Mouse (Mus musculus): Measurements from ENCODE around the gene Gpr87. TPM values are rescaled to one million over a fixed set of nuclear protein-coding genes. Genes with fewer than 3 reads are reported as not detected.

Gpr87 gene
- total and polyA plus RNA-seq, 3 experiments = not detected

DNA sequence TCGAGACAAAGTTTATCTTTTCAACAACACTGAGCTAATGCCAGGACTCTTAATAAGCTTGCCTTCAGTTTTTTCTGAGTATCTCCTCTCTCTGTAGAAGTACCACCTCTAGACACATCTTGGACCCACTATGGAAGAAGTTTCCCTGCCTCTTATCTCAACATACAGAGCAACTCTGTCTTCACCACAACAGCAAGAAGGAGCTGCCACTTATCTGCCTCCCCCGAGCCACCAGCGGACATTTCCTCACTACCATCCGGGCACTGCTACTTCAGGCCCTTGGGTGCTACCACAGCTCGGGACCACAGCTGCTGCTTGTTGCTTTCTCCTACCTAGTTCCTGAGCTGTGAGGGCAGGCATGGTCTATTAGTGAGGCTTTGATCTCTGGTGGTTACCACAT is 61.7 kb downstream of the Gpr87 start:
- TF ChIP-seq EP300 (IDR thresholded peaks at IDR 0.05; ENCODE audit: insufficient read depth, low read depth, low read length) (no peak), CTCF (IDR thresholded peaks at IDR 0.05) (no peak), POLR2A (IDR thresholded peaks at IDR 0.05; ENCODE audit: insufficient read depth, low read depth, low read length) (no peak)
- no peak for DNase-seq
- Histone ChIP-seq H3K79me2 (replicated peaks; ENCODE audit: control insufficient read depth, insufficient read depth, low read length) (no peaks in the 10 kb centered on the region), H3K27me3 (ENCODE audit: control insufficient read depth, insufficient read depth, low read length) (no peaks in the 10 kb centered on the region), H3K36me3 (ENCODE audit: control insufficient read depth, insufficient read depth, low read length) (no peaks in the 10 kb centered on the region), H3K4me3 (no peak overlapping the region), H3K4me1 (ENCODE audit: control insufficient read depth, insufficient read depth, low read length) (peaks cover 2% of the 10 kb centered on the region; the same call in 1 of the 2 replicates), H3K27ac (no peak overlapping the region), H3K9ac (ENCODE audit: low read depth, low read length) (no peak overlapping the region)
- intact Hi-C loops (cut with DNase I) = no loop called here
- 55% methylated on average over 5 of the region's 5 CpGs for WGBS

DNA sequence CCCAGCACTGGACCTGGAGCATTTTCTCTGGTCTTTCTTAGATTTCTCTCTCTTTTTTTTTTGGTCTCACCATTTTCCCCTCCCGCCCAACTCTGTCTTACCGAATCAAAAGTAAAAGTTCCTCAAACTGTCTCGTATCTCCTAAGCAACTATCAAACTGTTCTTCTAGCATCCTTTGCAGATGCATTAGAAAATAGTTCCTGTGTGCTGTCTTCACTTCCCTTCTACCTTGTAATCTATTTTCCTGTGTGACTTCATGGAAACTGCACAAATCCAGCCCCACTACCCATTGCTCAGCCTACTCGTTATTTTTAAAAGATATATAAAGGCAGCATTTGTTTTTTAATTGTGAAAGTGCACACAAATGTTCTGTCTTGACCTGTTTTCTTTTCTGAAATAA is 62.9 kb downstream of the Gpr87 start:
- no peak for DNase-seq
- 51% methylated on average over 4 of the region's 4 CpGs for WGBS
- H3K36me3 ChIP-seq (ENCODE audit: control insufficient read depth, insufficient read depth, low read length) = no peaks in the 10 kb centered on the region
- no peak overlapping the region for H3K4me3 ChIP-seq
- intact Hi-C loops (cut with DNase I) = no loop called here
- no peak for TF ChIP-seq POLR2A (IDR thresholded peaks at IDR 0.05; ENCODE audit: insufficient read depth, low read depth, low read length)
- TF ChIP-seq CTCF (IDR thresholded peaks at IDR 0.05) = no peak
- TF ChIP-seq EP300 (IDR thresholded peaks at IDR 0.05; ENCODE audit: insufficient read depth, low read depth, low read length) = no peak
- peaks cover 2% of the 10 kb centered on the region; the same call in 1 of the 2 replicates for H3K4me1 ChIP-seq (ENCODE audit: control insufficient read depth, insufficient read depth, low read length)
- no peak overlapping the region for H3K9ac ChIP-seq (ENCODE audit: low read depth, low read length)
- H3K27me3 ChIP-seq (ENCODE audit: control insufficient read depth, insufficient read depth, low read length) = no peaks in the 10 kb centered on the region
- H3K27ac ChIP-seq = peak overlapping the region; percentile 7; the same call in 1 of the 2 replicates
- H3K79me2 ChIP-seq (replicated peaks; ENCODE audit: control insufficient read depth, insufficient read depth, low read length) = no peaks in the 10 kb centered on the region

DNA sequence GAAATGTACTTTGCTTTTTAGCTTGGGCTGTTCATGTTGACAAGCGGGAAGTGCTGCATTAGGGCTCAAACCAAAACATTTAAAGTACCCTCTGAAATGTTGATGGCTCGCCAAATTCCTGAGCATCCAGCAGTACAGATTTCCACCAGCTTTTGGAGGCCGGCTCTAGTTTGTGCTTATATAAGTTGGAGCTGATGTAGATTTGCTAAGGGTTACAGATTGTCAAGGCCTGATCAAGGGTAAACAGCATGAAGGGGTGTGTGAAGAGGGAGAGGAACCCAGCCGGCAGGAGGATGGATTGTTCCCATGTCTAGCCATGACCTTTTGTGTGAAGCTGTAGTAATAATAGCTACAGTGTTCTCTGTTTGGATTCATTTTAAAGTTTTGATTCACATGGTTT is 63.8 kb downstream of the Gpr87 start:
- H3K27ac ChIP-seq = peak overlapping the region; percentile 45; the same call in 1 of the 2 replicates
- intact Hi-C loops (cut with DNase I) = no loop called here
- peaks cover 2% of the 10 kb centered on the region; the same call in 1 of the 2 replicates for H3K4me1 ChIP-seq (ENCODE audit: control insufficient read depth, insufficient read depth, low read length)
- 49% methylated on average over 4 of the region's 4 CpGs for WGBS
- no peaks in the 10 kb centered on the region for H3K79me2 ChIP-seq (replicated peaks; ENCODE audit: control insufficient read depth, insufficient read depth, low read length)
- no peaks in the 10 kb centered on the region for H3K27me3 ChIP-seq (ENCODE audit: control insufficient read depth, insufficient read depth, low read length)
- no peak overlapping the region for H3K4me3 ChIP-seq
- no peaks in the 10 kb centered on the region for H3K36me3 ChIP-seq (ENCODE audit: control insufficient read depth, insufficient read depth, low read length)
- TF ChIP-seq POLR2A (IDR thresholded peaks at IDR 0.05; ENCODE audit: insufficient read depth, low read depth, low read length) (no peak), CTCF (IDR thresholded peaks at IDR 0.05) (no peak), EP300 (IDR thresholded peaks at IDR 0.05; ENCODE audit: insufficient read depth, low read depth, low read length) (no peak)
- DNase-seq = no peak
- H3K9ac ChIP-seq (ENCODE audit: low read depth, low read length) = no peak overlapping the region

DNA sequence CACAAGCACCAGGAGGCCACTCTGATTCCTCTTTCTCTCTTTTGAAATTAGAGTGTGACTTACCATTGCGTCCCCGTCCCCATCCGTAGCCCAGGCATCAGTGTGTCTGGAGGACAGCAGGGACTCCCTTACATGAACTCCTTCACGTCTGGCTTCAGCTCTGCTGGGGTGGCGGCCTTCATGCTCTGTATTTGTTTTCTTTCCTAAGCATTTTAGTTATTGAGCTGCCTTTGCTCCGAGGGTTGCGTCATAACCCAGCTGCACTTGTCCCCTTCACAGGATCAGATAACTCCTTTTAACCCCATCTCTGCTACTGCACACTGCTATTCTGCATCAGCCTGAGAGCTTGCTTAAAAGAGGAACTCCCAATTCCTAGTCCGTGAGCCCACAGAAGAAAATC is 64.5 kb downstream of the Gpr87 start:
- H3K4me1 ChIP-seq (ENCODE audit: control insufficient read depth, insufficient read depth, low read length) = peaks cover 2% of the 10 kb centered on the region; the same call in 1 of the 2 replicates
- H3K79me2 ChIP-seq (replicated peaks; ENCODE audit: control insufficient read depth, insufficient read depth, low read length) = no peaks in the 10 kb centered on the region
- DNase-seq = peak; percentile 33 to 37
- WGBS = 73% methylated on average over 8 of the region's 8 CpGs
- no peaks in the 10 kb centered on the region for H3K27me3 ChIP-seq (ENCODE audit: control insufficient read depth, insufficient read depth, low read length)
- no peaks in the 10 kb centered on the region for H3K36me3 ChIP-seq (ENCODE audit: control insufficient read depth, insufficient read depth, low read length)
- TF ChIP-seq EP300 (IDR thresholded peaks at IDR 0.05; ENCODE audit: insufficient read depth, low read depth, low read length) (no peak), CTCF (IDR thresholded peaks at IDR 0.05) (no peak), POLR2A (IDR thresholded peaks at IDR 0.05; ENCODE audit: insufficient read depth, low read depth, low read length) (no peak)
- H3K4me3 ChIP-seq = no peak overlapping the region; the same call in 1 of the 2 replicates
- peak overlapping the region; percentile 45 for H3K27ac ChIP-seq
- no peak overlapping the region for H3K9ac ChIP-seq (ENCODE audit: low read depth, low read length)
- intact Hi-C loops (cut with DNase I) = no loop called here

DNA sequence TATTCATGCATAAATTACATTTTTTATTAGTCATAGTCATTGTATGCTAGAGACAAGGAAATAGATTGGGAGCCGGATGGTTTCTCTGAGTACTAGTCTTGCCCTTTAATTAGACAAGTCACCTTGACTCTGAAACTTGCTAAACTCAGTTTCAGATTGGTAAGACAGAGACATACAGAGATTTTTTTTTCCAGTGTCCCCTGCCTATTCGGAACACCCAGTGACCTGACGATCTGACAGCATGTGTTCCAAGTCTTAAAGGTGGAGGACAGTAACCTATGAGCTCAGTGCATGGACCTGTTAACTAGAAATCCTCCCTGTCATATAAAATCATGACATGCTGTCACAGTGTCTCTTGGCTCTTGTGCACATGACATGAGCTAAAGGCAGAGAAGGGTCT is 65.4 kb downstream of the Gpr87 start:
- Histone ChIP-seq H3K9ac (ENCODE audit: low read depth, low read length) (no peak overlapping the region), H3K27me3 (ENCODE audit: control insufficient read depth, insufficient read depth, low read length) (no peaks in the 10 kb centered on the region), H3K4me3 (no peak overlapping the region; the same call in 1 of the 2 replicates), H3K4me1 (ENCODE audit: control insufficient read depth, insufficient read depth, low read length) (peaks cover 2% of the 10 kb centered on the region; the same call in 1 of the 2 replicates), H3K79me2 (replicated peaks; ENCODE audit: control insufficient read depth, insufficient read depth, low read length) (no peaks in the 10 kb centered on the region), H3K36me3 (ENCODE audit: control insufficient read depth, insufficient read depth, low read length) (no peaks in the 10 kb centered on the region), H3K27ac (no peak overlapping the region)
- 77% methylated on average over 3 of the region's 3 CpGs for WGBS
- DNase-seq = no peak
- intact Hi-C loops (cut with DNase I) = no loop called here
- TF ChIP-seq CTCF (IDR thresholded peaks at IDR 0.05) = no peak
- no peak for TF ChIP-seq EP300 (IDR thresholded peaks at IDR 0.05; ENCODE audit: insufficient read depth, low read depth, low read length)
- no peak for TF ChIP-seq POLR2A (IDR thresholded peaks at IDR 0.05; ENCODE audit: insufficient read depth, low read depth, low read length)

Other genes starting within 250 kb of the Gpr87 start
- 1 to 10 TPM; 6.9 to 8.2 TPM for gene Med12l, start 189.3 kb downstream of the Gpr87 start, total RNA-seq (2021)
- 2.5 and 3.7 TPM in 2 replicates for gene Med12l, start 189.3 kb downstream of the Gpr87 start, polyA plus RNA-seq (2012; rRNA removed)
- under 1 TPM; 0.23 to 0.30 TPM for gene Gpr171, start 93.3 kb downstream of the Gpr87 start, total RNA-seq (2021)
- 0.12 and 0.31 TPM in 2 replicates for gene Gpr171, start 93.3 kb downstream of the Gpr87 start, polyA plus RNA-seq (2012; rRNA removed)
- gene P2ry14, start 41.5 kb downstream of the Gpr87 start, total RNA-seq (2021) = 1 to 10 TPM; 4.3 to 4.4 TPM
- gene P2ry14, start 41.5 kb downstream of the Gpr87 start, polyA plus RNA-seq (2012; rRNA removed) = 3.4 and 6.7 TPM in 2 replicates
- gene P2ry13, start 15.8 kb upstream of the Gpr87 start, total RNA-seq (2021) = under 1 TPM; 0.39 to 0.97 TPM
- 0.92 and 1.6 TPM in 2 replicates for gene P2ry13, start 15.8 kb upstream of the Gpr87 start, polyA plus RNA-seq (2012; rRNA removed)
- 1 to 10 TPM; 2.0 to 6.4 TPM for gene P2ry12, start 67.8 kb upstream of the Gpr87 start, total RNA-seq (2021)
- gene P2ry12, start 67.8 kb upstream of the Gpr87 start, polyA plus RNA-seq (2012; rRNA removed) = 4.1 and 5.2 TPM in 2 replicates
- gene Igsf10, start 149.3 kb upstream of the Gpr87 start, total RNA-seq (2021) = 1 to 10 TPM; 1.2 to 2.4 TPM
- 0.68 and 1.3 TPM in 2 replicates for gene Igsf10, start 149.3 kb upstream of the Gpr87 start, polyA plus RNA-seq (2012; rRNA removed)

Data from heart, adult 2 months (tissue).